Mouse (Mus musculus): ENCODE data around the gene Adipoq.

The Adipoq gene

DNA sequence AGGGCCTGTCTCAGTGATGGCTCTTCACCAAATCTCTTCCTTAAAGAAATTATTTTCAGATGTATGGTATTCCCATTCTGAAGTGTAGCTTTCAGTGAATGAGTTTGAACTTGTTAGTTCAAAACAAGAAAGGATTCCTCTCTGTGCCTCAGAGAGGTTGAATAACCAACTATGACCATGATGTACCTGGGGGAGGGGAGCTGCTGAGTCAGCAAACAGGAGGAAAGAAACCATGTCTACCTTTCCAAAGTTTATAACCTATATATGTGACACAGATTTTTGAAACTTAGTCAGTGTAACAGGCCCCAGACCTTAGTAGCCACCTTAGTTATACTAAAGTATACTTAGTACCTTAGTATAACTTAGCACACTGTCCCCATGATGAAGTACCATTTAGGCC, 55.2 kb downstream of the Adipoq start:
- DNase-seq (ENCODE audit: low spot score), result no peak

All from T-cell, adult 2 months (primary cell).